Mouse (Mus musculus) ES-Bruce4 (cell line): ENCODE data around the gene Tstd2.

Experiments used
- CTCF ChIP-seq: IDR thresholded peaks from one replicate; pipeline ENCODE4 v1.8.1; 2011; ENCODE audit warnings: low read depth, low read length
- EP300 ChIP-seq: IDR thresholded peaks from 2 replicates; pipeline ENCODE4 v1.6.1; 2011; ENCODE audit warnings: low read depth, low read length; ENCODE audit not compliant: insufficient read depth
- POLR2A ChIP-seq: IDR thresholded peaks from one replicate; pipeline ENCODE4 v1.8.1; 2011; ENCODE audit warnings: low read length; ENCODE audit not compliant: insufficient read depth

GRCm38 (mm10) chr4:46177018-46177417 is 38.5 kb upstream of the Tstd2 start:
- TF ChIP-seq POLR2A, result no peak
- TF ChIP-seq CTCF, result no peak
- no peak for TF ChIP-seq EP300
